Mouse (Mus musculus) lung, postnatal 0 days (tissue): ENCODE results near the gene Pde10a.

Experiments used
- CTCF ChIP-seq: IDR thresholded peaks from 2 replicates; pipeline ENCODE4 v1.5.1; 2016; ENCODE audit warnings: antibody characterized with exemption, mild to moderate bottlenecking
- EP300 ChIP-seq: IDR thresholded peaks from 2 replicates; pipeline ENCODE4 v1.6.1; 2016; ENCODE audit warnings: antibody characterized with exemption, mild to moderate bottlenecking, control low read depth

GRCm38 (mm10) chr17:8847558-8847957, 322.4 kb downstream of the Pde10a start:
- TF ChIP-seq EP300 (no peak), CTCF (no peak)
